Mouse (Mus musculus) kidney, postnatal 36 days (tissue): ENCODE measurements around the gene Aldh1b1.

Experiments
- DNase-seq, 2 experiments: peaks; one replicate each; pipeline ENCODE4 v3.0.0; 2021 to 2022; ENCODE audit warnings: mixed read lengths in 2 of 2

Aldh1b1 gene

GRCm38 (mm10) chr4:45829907-45830759, 31.3 kb downstream of the Aldh1b1 start:
- DNase-seq: no peak

- DNase-seq: no peak
These were observed 33.2 kb downstream of the Aldh1b1 start for GRCm38 (mm10) chr4:45831996-45832395.

GRCm38 (mm10) chr4:45833461-45833860, 34.6 kb downstream of the Aldh1b1 start:
- no peak for DNase-seq

GRCm38 (mm10) chr4:45844355-45844754, 45.5 kb downstream of the Aldh1b1 start:
- DNase-seq: peak in 1 of 2 experiments; percentile 62

GRCm38 (mm10) chr4:45846263-45846662, 47.4 kb downstream of the Aldh1b1 start:
- DNase-seq: no peak

GRCm38 (mm10) chr4:45848109-45848824, 49.4 kb downstream of the Aldh1b1 start, which contains the start of gene Stra6l:
TSS of gene Stra6l (plus strand) at chr4:45848664.
- DNase-seq: no peak

- peak; percentile 18 to 34 for DNase-seq
These were observed 50.0 kb downstream of the Aldh1b1 start for GRCm38 (mm10) chr4:45848825-45849156.

- DNase-seq: no peak
These were observed 50.6 kb downstream of the Aldh1b1 start for GRCm38 (mm10) chr4:45849419-45849818.

GRCm38 (mm10) chr4:45851640-45852051, 52.8 kb downstream of the Aldh1b1 start:
- peak; percentile 77 to 82 for DNase-seq

GRCm38 (mm10) chr4:45853496-45854246, 54.8 kb downstream of the Aldh1b1 start:
- no peak for DNase-seq
